Mouse (Mus musculus): ENCODE results near the gene Snx30.

DNA sequence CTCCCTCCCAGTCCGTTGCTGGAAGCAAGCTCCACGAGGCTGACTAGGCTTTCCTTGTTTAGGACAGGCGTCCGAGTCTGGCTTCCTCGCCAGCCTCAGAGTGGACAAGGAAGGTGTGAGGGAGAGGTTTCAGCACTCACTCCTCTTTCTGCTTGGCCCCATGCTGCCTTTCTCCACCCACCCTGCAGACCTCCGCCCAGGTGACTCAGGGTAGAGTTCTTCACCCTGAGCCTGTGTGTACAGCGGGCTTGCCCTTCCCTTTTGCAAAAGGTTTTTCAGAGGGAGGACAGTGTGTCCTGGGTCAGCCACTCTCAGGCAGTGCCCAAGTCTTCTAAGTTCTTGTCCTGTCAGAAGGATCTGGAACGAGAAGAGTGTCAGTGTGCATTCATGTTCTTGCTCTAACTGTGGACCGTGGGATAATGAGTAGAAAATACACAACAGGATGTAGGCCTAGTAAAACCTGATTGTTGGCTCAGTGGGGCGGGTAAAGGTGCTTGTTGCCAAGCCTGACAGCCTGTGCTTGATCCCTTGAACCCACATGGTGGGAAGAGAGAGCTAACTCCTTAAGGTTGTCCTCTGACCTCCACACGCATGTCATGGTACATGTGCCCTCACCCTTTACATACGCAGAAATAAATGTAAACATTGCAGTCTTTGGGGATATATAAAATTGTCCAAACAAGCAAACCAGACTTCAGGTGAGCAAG is 92.3 kb downstream of the Snx30 start:
- TF ChIP-seq CTCF (conservative IDR thresholded peaks at IDR 0.05; ENCODE audit: low read length): no peak
- TF ChIP-seq POU5F1 (IDR thresholded peaks at IDR 0.05; ENCODE audit: borderline replicate concordance, low read length): no peak
- TF ChIP-seq NANOG (IDR thresholded peaks at IDR 0.05; ENCODE audit: borderline replicate concordance, low read length): no peak

All from E14TG2a.4 (cell line).